Mouse (Mus musculus): ENCODE data around the gene Bbs9. TPM values are rescaled to one million over a fixed set of nuclear protein-coding genes. Genes with fewer than 3 reads are reported as not detected.

Bbs9 gene
- polyA plus RNA-seq, 1 experiment, result 8.0 TPM

DNA sequence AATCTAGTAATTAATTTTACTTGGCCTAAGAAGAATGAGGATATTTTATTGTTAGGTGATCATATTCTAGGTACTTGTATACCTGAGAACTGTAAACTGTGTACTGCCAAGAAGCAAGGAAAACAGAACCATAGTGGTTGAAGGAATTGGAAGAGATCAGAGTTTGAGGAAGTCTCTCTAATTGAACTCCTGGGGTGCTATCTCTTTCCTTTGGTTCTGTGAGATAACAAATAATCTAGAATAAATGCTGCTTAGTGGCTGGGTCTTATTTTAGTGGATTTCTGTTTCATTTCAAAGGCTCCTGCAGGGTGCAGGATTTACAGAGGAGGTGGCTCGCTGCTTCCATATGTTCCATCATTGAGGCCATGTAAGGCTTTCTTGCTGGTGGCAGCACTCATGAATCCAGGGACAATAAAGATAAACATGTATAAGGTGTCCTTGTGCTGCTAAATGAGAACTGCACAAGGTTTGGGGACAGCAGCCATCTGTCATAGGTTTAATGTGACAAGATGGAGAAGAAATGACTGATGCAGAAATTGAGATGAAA is 226.6 kb downstream of the Bbs9 start:
- 78% methylated on average over 1 of the region's 1 CpGs for WGBS
- TF ChIP-seq CTCF (IDR thresholded peaks at IDR 0.05; ENCODE audit: control insufficient read depth, insufficient read depth, low read length) (no peak), POLR2A (IDR thresholded peaks at IDR 0.05; ENCODE audit: borderline replicate concordance, control insufficient read depth, low read depth, low read length) (no peak)
- H3K4me3 ChIP-seq (replicated peaks; ENCODE audit: control insufficient read depth, low read depth, low read length), result no peak overlapping the region
- H3K4me1 ChIP-seq (ENCODE audit: control insufficient read depth, insufficient read depth, low read length), result no peaks in the 10 kb centered on the region; the same call in 1 of the 2 replicates
- H3K27ac ChIP-seq (ENCODE audit: control insufficient read depth, insufficient read depth, low read depth, low read length, poor library complexity), result no peak overlapping the region

DNA sequence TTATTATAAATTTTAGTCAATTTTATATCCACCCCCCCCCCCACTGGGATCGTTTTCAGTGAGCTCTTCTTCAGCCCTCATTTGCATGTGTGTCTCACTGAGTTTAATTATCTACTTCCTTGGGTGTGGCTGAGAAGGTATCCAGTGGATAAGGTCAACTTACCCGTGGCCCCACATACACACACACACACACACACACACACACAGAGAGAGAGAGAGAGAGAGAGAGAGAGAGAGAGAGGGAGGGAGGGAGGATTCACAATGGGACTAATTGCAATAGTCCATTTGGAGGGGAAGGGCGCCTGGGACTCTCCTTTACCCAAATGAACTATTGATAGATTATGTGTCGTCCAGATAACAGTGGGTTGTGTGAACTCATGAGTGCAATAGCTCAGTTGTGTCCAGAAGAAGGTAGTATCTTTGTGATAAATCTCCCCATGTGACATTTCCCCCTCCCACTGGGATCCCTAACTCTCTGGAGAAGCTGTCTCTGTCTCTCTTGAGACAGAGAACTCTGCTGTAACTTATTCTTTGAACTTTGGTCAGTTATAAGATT is 227.4 kb downstream of the Bbs9 start:
- 75% methylated on average over 4 of the region's 4 CpGs for WGBS
- no peak for TF ChIP-seq POLR2A (IDR thresholded peaks at IDR 0.05; ENCODE audit: borderline replicate concordance, control insufficient read depth, low read depth, low read length)
- TF ChIP-seq CTCF (IDR thresholded peaks at IDR 0.05; ENCODE audit: control insufficient read depth, insufficient read depth, low read length), result no peak
- H3K4me1 ChIP-seq (ENCODE audit: control insufficient read depth, insufficient read depth, low read length), result no peaks in the 10 kb centered on the region; the same call in 1 of the 2 replicates
- no peak overlapping the region for H3K4me3 ChIP-seq (replicated peaks; ENCODE audit: control insufficient read depth, low read depth, low read length)
- H3K27ac ChIP-seq (ENCODE audit: control insufficient read depth, insufficient read depth, low read depth, low read length, poor library complexity), result no peak overlapping the region

DNA sequence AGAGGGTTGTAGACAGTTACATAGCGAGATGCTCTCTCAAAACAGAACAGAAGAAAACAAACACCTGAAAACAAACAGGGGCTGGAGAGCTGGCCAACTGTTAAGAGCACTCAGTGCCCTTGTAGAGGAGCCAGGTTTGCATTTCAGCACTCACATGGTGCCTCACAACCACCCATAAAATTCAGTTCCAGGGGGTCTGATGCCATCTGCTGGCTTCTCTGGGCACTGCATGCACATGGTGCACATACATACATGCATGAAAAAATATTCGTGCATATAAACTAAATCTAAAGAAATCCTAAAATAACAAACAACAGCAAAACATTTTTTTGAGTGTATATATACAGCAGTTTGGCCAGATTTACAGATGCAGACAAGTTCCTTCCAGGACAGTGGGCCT is 228.0 kb downstream of the Bbs9 start:
- no peak overlapping the region for H3K4me3 ChIP-seq (replicated peaks; ENCODE audit: control insufficient read depth, low read depth, low read length)
- H3K27ac ChIP-seq (ENCODE audit: control insufficient read depth, insufficient read depth, low read depth, low read length, poor library complexity), result no peak overlapping the region
- WGBS, result 85% methylated on average over 2 of the region's 2 CpGs
- TF ChIP-seq CTCF (IDR thresholded peaks at IDR 0.05; ENCODE audit: control insufficient read depth, insufficient read depth, low read length), result peak; percentile 25; the same call in 1 of the 2 replicates
- TF ChIP-seq POLR2A (IDR thresholded peaks at IDR 0.05; ENCODE audit: borderline replicate concordance, control insufficient read depth, low read depth, low read length), result no peak
- no peaks in the 10 kb centered on the region for H3K4me1 ChIP-seq (ENCODE audit: control insufficient read depth, insufficient read depth, low read length)

DNA sequence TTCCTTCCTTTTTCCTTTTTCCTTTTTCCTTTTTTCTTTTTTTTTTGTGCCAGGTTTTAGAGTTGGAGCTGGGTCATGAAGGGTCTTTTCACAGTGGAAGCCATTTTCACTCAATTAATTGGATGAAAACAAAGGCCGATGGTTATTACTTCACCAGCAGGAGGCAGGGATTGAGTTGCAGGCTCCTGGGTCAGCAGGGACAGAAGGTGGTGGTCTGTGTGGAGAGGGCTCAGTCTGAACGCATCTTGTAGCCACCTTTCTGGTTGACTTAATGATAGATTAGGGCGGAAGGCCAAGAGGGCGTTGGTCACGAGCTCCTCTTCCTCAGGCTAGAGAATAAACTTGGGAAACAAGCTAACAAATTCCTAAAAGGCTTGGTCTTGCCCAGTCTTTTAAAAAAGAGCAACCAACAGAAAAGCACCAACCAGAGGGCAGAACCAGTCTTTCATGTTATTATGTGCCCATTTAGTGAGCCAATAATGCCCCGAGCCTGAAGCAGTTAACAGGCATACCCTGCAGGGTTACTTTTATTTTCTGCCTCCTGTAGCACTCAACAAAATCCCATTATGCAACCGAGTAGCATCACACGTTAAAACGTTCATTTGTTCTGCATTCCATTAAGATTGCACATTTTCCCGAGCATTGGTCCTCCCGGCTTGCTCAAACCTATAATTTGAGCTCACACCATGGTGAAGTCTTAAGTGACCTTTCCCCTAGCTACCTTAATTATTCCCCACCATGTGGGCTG is 231.8 kb downstream of the Bbs9 start:
- Histone ChIP-seq H3K4me3 (replicated peaks; ENCODE audit: control insufficient read depth, low read depth, low read length) (no peak overlapping the region), H3K4me1 (ENCODE audit: control insufficient read depth, insufficient read depth, low read length) (no peaks in the 10 kb centered on the region), H3K27ac (ENCODE audit: control insufficient read depth, insufficient read depth, low read depth, low read length, poor library complexity) (no peak overlapping the region)
- no peak for TF ChIP-seq POLR2A (IDR thresholded peaks at IDR 0.05; ENCODE audit: borderline replicate concordance, control insufficient read depth, low read depth, low read length)
- no peak for TF ChIP-seq CTCF (IDR thresholded peaks at IDR 0.05; ENCODE audit: control insufficient read depth, insufficient read depth, low read length)
- WGBS, result 82% methylated on average over 11 of the region's 11 CpGs

DNA sequence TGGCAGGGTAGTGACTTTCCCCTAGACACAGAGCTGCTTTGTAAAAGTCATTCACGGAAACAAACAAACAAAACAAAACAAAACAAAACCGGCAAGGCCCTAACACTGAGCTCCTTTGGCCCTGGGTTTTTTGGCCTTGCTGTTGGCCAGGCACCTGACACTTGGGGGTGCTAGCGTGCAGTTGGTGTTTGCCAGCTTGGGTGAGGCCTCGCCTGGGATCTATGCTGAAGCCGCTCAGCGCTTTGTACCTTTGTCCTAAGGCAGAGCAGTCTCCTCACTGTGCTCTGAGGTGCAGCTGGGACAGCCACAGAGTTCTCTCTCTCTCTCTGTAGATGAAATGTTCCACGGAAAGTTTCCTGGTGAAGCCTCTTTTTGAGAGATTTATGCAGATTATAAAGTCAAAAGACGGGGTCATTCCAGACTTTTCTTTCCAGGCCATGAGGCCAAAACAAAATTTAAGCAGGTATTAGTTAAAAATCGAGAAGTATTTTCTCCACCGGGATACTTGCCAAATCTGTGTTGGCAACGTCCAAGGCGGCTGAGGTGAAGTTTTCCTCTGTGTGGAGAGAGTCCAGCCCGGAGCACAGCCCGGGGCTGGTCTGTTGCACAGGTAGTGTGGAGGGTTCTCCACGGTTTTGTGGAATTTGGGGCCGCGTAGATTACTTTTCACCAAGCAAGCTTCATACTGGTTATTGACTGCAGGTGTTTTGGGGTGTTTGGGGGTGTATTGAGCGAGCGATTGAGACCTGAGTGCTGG is 233.6 kb downstream of the Bbs9 start:
- Histone ChIP-seq H3K4me1 (ENCODE audit: control insufficient read depth, insufficient read depth, low read length) (no peaks in the 10 kb centered on the region), H3K4me3 (replicated peaks; ENCODE audit: control insufficient read depth, low read depth, low read length) (no peak overlapping the region), H3K27ac (ENCODE audit: control insufficient read depth, insufficient read depth, low read depth, low read length, poor library complexity) (no peak overlapping the region; the same call in 1 of the 2 replicates)
- 62% methylated on average over 19 of the region's 19 CpGs for WGBS
- peak; percentile 59 for TF ChIP-seq CTCF (IDR thresholded peaks at IDR 0.05; ENCODE audit: control insufficient read depth, insufficient read depth, low read length)
- no peak for TF ChIP-seq POLR2A (IDR thresholded peaks at IDR 0.05; ENCODE audit: borderline replicate concordance, control insufficient read depth, low read depth, low read length)

DNA sequence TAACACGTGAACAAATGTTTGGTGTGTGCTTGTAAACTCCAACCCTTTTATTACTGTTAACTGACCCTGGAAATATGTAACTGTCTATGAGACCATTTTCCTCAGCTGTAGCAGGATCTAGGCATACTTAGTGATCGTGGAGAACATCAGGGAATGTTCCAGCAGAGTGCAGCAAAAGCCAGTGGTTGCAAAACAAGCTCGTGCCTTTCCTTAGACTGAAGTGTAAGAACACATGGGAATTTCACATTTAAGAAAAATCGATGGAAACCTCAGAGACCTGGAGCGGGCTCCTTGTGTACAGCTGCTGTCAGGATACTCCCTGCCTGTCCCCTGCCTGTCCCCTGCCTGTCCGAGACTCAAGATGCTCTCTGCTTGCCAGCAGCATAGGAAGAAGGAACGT is 234.5 kb downstream of the Bbs9 start:
- Histone ChIP-seq H3K27ac (ENCODE audit: control insufficient read depth, insufficient read depth, low read depth, low read length, poor library complexity) (no peak overlapping the region), H3K4me3 (replicated peaks; ENCODE audit: control insufficient read depth, low read depth, low read length) (no peak overlapping the region), H3K4me1 (ENCODE audit: control insufficient read depth, insufficient read depth, low read length) (no peaks in the 10 kb centered on the region)
- TF ChIP-seq CTCF (IDR thresholded peaks at IDR 0.05; ENCODE audit: control insufficient read depth, insufficient read depth, low read length), result no peak
- TF ChIP-seq POLR2A (IDR thresholded peaks at IDR 0.05; ENCODE audit: borderline replicate concordance, control insufficient read depth, low read depth, low read length), result no peak
- 82% methylated on average over 7 of the region's 7 CpGs for WGBS

DNA sequence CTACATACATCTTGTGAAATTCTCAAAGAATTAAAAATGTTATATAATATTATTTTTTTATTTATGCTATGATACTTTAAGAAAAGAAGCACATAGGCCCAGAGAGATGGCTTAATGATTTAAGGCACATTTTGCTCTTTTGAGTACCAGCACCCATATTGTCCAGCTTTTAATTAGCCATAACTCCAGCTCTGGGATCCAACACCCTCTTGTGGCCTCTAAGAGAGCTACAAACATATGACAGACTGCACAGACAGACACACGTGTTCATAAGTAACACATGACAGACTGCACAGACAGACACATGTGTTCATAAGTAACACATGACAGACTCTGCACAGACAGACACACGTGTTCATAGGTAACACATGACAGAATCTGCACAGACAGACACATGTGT is 235.8 kb downstream of the Bbs9 start:
- no peak overlapping the region for H3K4me3 ChIP-seq (replicated peaks; ENCODE audit: control insufficient read depth, low read depth, low read length)
- WGBS, result 75% methylated on average over 2 of the region's 2 CpGs
- no peaks in the 10 kb centered on the region for H3K4me1 ChIP-seq (ENCODE audit: control insufficient read depth, insufficient read depth, low read length)
- no peak for TF ChIP-seq CTCF (IDR thresholded peaks at IDR 0.05; ENCODE audit: control insufficient read depth, insufficient read depth, low read length)
- TF ChIP-seq POLR2A (IDR thresholded peaks at IDR 0.05; ENCODE audit: borderline replicate concordance, control insufficient read depth, low read depth, low read length), result no peak
- no peak overlapping the region for H3K27ac ChIP-seq (ENCODE audit: control insufficient read depth, insufficient read depth, low read depth, low read length, poor library complexity)

DNA sequence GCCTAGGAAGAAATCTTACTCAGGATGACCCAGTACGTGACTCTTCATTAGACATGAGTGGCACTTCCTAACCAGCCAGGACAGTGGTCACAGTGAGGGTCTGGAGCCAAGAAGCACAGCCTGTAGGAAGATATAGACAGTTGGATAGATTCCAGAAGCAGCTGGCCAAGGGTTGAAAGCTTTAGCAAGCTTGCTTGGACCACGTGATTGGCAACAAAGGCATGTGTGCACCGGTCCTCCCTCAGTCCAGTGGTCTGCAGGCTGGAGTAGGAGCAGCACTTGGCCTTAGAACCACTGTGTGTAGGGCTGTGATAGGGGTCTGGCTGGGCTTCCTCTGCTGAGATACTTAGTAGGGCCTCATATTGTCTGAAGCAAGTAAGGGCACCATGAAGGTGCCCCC is 237.2 kb downstream of the Bbs9 start:
- H3K27ac ChIP-seq (ENCODE audit: control insufficient read depth, insufficient read depth, low read depth, low read length, poor library complexity), result no peak overlapping the region
- H3K4me3 ChIP-seq (replicated peaks; ENCODE audit: control insufficient read depth, low read depth, low read length), result no peak overlapping the region
- H3K4me1 ChIP-seq (ENCODE audit: control insufficient read depth, insufficient read depth, low read length), result no peaks in the 10 kb centered on the region
- 64% methylated on average over 3 of the region's 3 CpGs for WGBS
- TF ChIP-seq POLR2A (IDR thresholded peaks at IDR 0.05; ENCODE audit: borderline replicate concordance, control insufficient read depth, low read depth, low read length) (no peak), CTCF (IDR thresholded peaks at IDR 0.05; ENCODE audit: control insufficient read depth, insufficient read depth, low read length) (no peak)
